In genomic region chr8:71679550-71680168, GRCm38 (mm10) we compare ENCODE assay signal across 7 mouse cellular contexts. TPM values are rescaled to one million over a fixed set of nuclear protein-coding genes. Genes with fewer than 3 reads are reported as not detected.
DNase-seq lines count a peak whose midpoint lies in the region; ATAC-seq lines count a peak whose summit lies in the region.

No protein-coding gene starts in this region.

- no peaks in the 10 kb centered on the region for H3K36me3 ChIP-seq in neural tube, embryonic 11.5 days (ENCODE audit: control insufficient read depth, insufficient read depth, low read length)
- no peaks in the 10 kb centered on the region for H3K36me3 ChIP-seq in heart, embryonic 10.5 days
- no peaks in the 10 kb centered on the region for H3K36me3 ChIP-seq in limb, embryonic 13.5 days

- no peak for ATAC-seq in neural tube, embryonic 11.5 days (ENCODE audit: insufficient read depth, low FRiP score, low TSS enrichment)
- ATAC-seq in limb, embryonic 13.5 days (ENCODE audit: low FRiP score, low read depth), result no peak
- no peak for ATAC-seq in frontal cortex, adult (ENCODE audit: low TSS enrichment)

- no peak overlapping the region for H3K27ac ChIP-seq in neural tube, embryonic 11.5 days (ENCODE audit: low read depth, low read length)
- peak overlapping the region; percentile 52; the same call in 1 of the 2 replicates for H3K27ac ChIP-seq in heart, embryonic 10.5 days
- H3K27ac ChIP-seq in limb, embryonic 13.5 days, result no peak overlapping the region

- no peak overlapping the region for H3K9ac ChIP-seq in neural tube, embryonic 11.5 days (ENCODE audit: low read length)
- H3K9ac ChIP-seq in limb, embryonic 13.5 days, result 0 out of 2 replicates have a peak overlapping the region, but pooled peaks have one; percentile 39

- H3K9me3 ChIP-seq in neural tube, embryonic 11.5 days (ENCODE audit: control insufficient read depth, low read length), result no peaks in the 10 kb centered on the region
- 0 out of 2 replicates have a peak, but pooled peaks cover 2% of the 10 kb centered on the region for H3K9me3 ChIP-seq in heart, embryonic 10.5 days
- no peaks in the 10 kb centered on the region for H3K9me3 ChIP-seq in limb, embryonic 13.5 days

- DNase-seq in neural tube, embryonic 11.5 days (ENCODE audit: low spot score), result no peak
- no peak for DNase-seq in neural tube, embryonic 10.5 days (ENCODE audit: extremely low spot score, low spot score)
- DNase-seq in heart, embryonic 10.5 days (ENCODE audit: low spot score), result no peak
- no peak for DNase-seq in right cerebral cortex, adult 18-20 months
- DNase-seq in frontal cortex, postnatal 10 days (ENCODE audit: low spot score in 2 of 2), result no peak

- H3K4me3 ChIP-seq in neural tube, embryonic 11.5 days (ENCODE audit: low read depth, low read length), result peak overlapping the region; percentile 3; the same call in 1 of the 2 replicates
- peak overlapping the region; percentile 55 for H3K4me3 ChIP-seq in heart, embryonic 10.5 days
- peak overlapping the region; percentile 32 for H3K4me3 ChIP-seq in limb, embryonic 13.5 days

- H3K27me3 ChIP-seq in neural tube, embryonic 11.5 days (ENCODE audit: control insufficient read depth, insufficient read depth, low read length), result peaks cover 96% of the 10 kb centered on the region
- peaks cover 90% of the 10 kb centered on the region for H3K27me3 ChIP-seq in heart, embryonic 10.5 days (ENCODE audit: insufficient read depth, poor library complexity, severe bottlenecking)
- peaks cover 96% of the 10 kb centered on the region for H3K27me3 ChIP-seq in limb, embryonic 13.5 days

- peak overlapping the region; percentile 13; the same call in 1 of the 2 replicates for H3K4me2 ChIP-seq in neural tube, embryonic 11.5 days (ENCODE audit: low read depth)
- H3K4me2 ChIP-seq in limb, embryonic 13.5 days (replicated peaks), result peak overlapping the region; percentile 58

- under 1% methylated on average over 42 of the region's 46 CpGs for WGBS in neural tube, embryonic 11.5 days
- WGBS in heart, embryonic 10.5 days, result 5% methylated on average over 46 of the region's 46 CpGs
- WGBS in limb, embryonic 13.5 days, result 5% methylated on average over 44 of the region's 46 CpGs

- no peaks in the 10 kb centered on the region for H3K4me1 ChIP-seq in neural tube, embryonic 11.5 days (ENCODE audit: control insufficient read depth, insufficient read depth, low read length)
- peaks cover 42% of the 10 kb centered on the region for H3K4me1 ChIP-seq in heart, embryonic 10.5 days
- peaks cover 26% of the 10 kb centered on the region for H3K4me1 ChIP-seq in limb, embryonic 13.5 days

RNA-seq across cellular contexts. Expression of gene Jak3, which starts 3.6 kb away (rescaled TPM):
- 1.6 and 2.0 TPM in 2 replicates for polyA plus RNA-seq in neural tube, embryonic 11.5 days (2014; fragmentation: Nextera tagmentation; extraction: Ambion mirVana)
- 6.7 and 9.7 TPM in 2 replicates for polyA plus RNA-seq in heart, embryonic 10.5 days (2016; fragmentation: Nextera tagmentation; extraction: Ambion mirVana)
- 3.4 and 4.2 TPM in 2 replicates for polyA plus RNA-seq in limb, embryonic 13.5 days (2015; fragmentation: Nextera tagmentation; extraction: Ambion mirVana)

RNA-seq across cellular contexts. Expression of gene Unc13a, which starts 8.1 kb away (rescaled TPM):
- polyA plus RNA-seq in neural tube, embryonic 11.5 days (2014; fragmentation: Nextera tagmentation; extraction: Ambion mirVana), result 6.5 and 7.7 TPM in 2 replicates
- 0.31 and 0.48 TPM in 2 replicates for polyA plus RNA-seq in heart, embryonic 10.5 days (2016; fragmentation: Nextera tagmentation; extraction: Ambion mirVana)
- 0.75 and 0.77 TPM in 2 replicates for polyA plus RNA-seq in limb, embryonic 13.5 days (2015; fragmentation: Nextera tagmentation; extraction: Ambion mirVana)

RNA-seq across cellular contexts. Expression of gene Insl3, which starts 9.4 kb away (rescaled TPM):
- polyA plus RNA-seq in neural tube, embryonic 11.5 days (2014; fragmentation: Nextera tagmentation; extraction: Ambion mirVana), result not detected in 2 replicates
- polyA plus RNA-seq in heart, embryonic 10.5 days (2016; fragmentation: Nextera tagmentation; extraction: Ambion mirVana), result 0.99 and 1.5 TPM in 2 replicates
- 0.48 and 0.55 TPM in 2 replicates for polyA plus RNA-seq in limb, embryonic 13.5 days (2015; fragmentation: Nextera tagmentation; extraction: Ambion mirVana)

RNA-seq across cellular contexts. Expression of gene B3gnt3, which starts 21.9 kb away (rescaled TPM):
- polyA plus RNA-seq in neural tube, embryonic 11.5 days (2014; fragmentation: Nextera tagmentation; extraction: Ambion mirVana), result 0.33 and 0.59 TPM in 2 replicates
- 1.6 and 2.9 TPM in 2 replicates for polyA plus RNA-seq in heart, embryonic 10.5 days (2016; fragmentation: Nextera tagmentation; extraction: Ambion mirVana)
- 0.77 and 0.92 TPM in 2 replicates for polyA plus RNA-seq in limb, embryonic 13.5 days (2015; fragmentation: Nextera tagmentation; extraction: Ambion mirVana)

RNA-seq across cellular contexts. Expression of gene Fcho1, which starts 45.9 kb away (rescaled TPM):
- 12.3 and 12.4 TPM in 2 replicates for polyA plus RNA-seq in neural tube, embryonic 11.5 days (2014; fragmentation: Nextera tagmentation; extraction: Ambion mirVana)
- 2.0 and 3.1 TPM in 2 replicates for polyA plus RNA-seq in heart, embryonic 10.5 days (2016; fragmentation: Nextera tagmentation; extraction: Ambion mirVana)
- polyA plus RNA-seq in limb, embryonic 13.5 days (2015; fragmentation: Nextera tagmentation; extraction: Ambion mirVana), result 4.0 and 4.8 TPM in 2 replicates

Comparison
In these comparisons a context has a peak if more than half of its experiments do, and no peak if none do; other contexts are left out.
1. H3K4me3 ChIP-seq: peak in every context shown above with its lines; median percentile 55 in heart, embryonic 10.5 days; 32 in limb, embryonic 13.5 days; 3 in neural tube, embryonic 11.5 days.